Mouse (Mus musculus) G1E (cell line): ENCODE data around the gene Eed.

Experiments used
- CTCF ChIP-seq: IDR thresholded peaks from 2 replicates; pipeline ENCODE4 v1.5.1; 2012; ENCODE audit warnings: low read depth, low read length, inconsistent platforms, mixed read lengths
- GATA1 ChIP-seq: IDR thresholded peaks from 2 replicates; pipeline ENCODE4 v1.6.1; 2012; ENCODE audit warnings: borderline replicate concordance, low read length, inconsistent platforms, mixed read lengths
- GATA2 ChIP-seq: IDR thresholded peaks from 2 replicates; pipeline ENCODE4 v1.6.1; 2012; ENCODE audit warnings: low read depth, low read length, inconsistent platforms, borderline replicate concordance
- POLR2AphosphoS5 ChIP-seq: IDR thresholded peaks from 2 replicates; pipeline ENCODE4 v1.6.1; 2012; ENCODE audit warnings: low read depth, low read length, inconsistent platforms; ENCODE audit not compliant: insufficient replicate concordance
- TAL1 ChIP-seq: conservative IDR thresholded peaks from 2 replicates; pipeline ENCODE4 v1.6.1; 2012; ENCODE audit warnings: low read depth, low read length, inconsistent platforms, mixed read lengths

GRCm38 (mm10) chr7:89908899-89909621, 71.7 kb downstream of the Eed start:
- no peak for TF ChIP-seq CTCF
- TF ChIP-seq GATA1 = no peak
- TF ChIP-seq GATA2 = no peak
- TF ChIP-seq POLR2AphosphoS5 = no peak
- TF ChIP-seq TAL1 = no peak
